Mouse (Mus musculus) kidney, embryonic 14.5 days (tissue): ENCODE results near the gene Socs7. TPM values are rescaled to one million over a fixed set of nuclear protein-coding genes. Genes with fewer than 3 reads are reported as not detected.
A peak's percentile ranks its signal among the peaks of the same experiment; 100 is the strongest.

Experiments
- ATAC-seq: fragments of 200-750 bp; cut with Nextera tagmentation; 2 replicates; pipeline ENCODE4 v1.8.0; 2017; ENCODE audit warnings: moderate number of reproducible peaks, mild to moderate bottlenecking, moderate TSS enrichment, moderate library complexity; ENCODE audit not compliant: low FRiP score, low TSS enrichment
- H3K27ac ChIP-seq: fragments of 300-500 bp; sonication (generic); 2 replicates; pipeline ENCODE4 v1.5.1; 2014; ENCODE audit warnings: low read depth, mild to moderate bottlenecking, low read length, moderate library complexity, mixed read lengths
- H3K27me3 ChIP-seq: fragments of 300-500 bp; sonication (generic); 2 replicates; pipeline ENCODE4 v1.6.1; 2014; ENCODE audit warnings: mild to moderate bottlenecking, low read length; ENCODE audit not compliant: control insufficient read depth, insufficient read depth
- H3K36me3 ChIP-seq: fragments of 300-500 bp; sonication (generic); 2 replicates; pipeline ENCODE4 v1.6.1; 2014; ENCODE audit warnings: low read length, mixed read lengths; ENCODE audit not compliant: control insufficient read depth, insufficient read depth
- H3K4me1 ChIP-seq: fragments of 300-500 bp; sonication (generic); 2 replicates; pipeline ENCODE4 v1.6.1; 2014; ENCODE audit warnings: low read length, mixed read lengths; ENCODE audit not compliant: control insufficient read depth, insufficient read depth
- H3K4me2 ChIP-seq: fragments of 300-500 bp; sonication (generic); replicated peaks from 2 replicates; pipeline ENCODE4 v1.6.1; 2014; ENCODE audit warnings: low read depth, mild to moderate bottlenecking, low read length
- H3K4me3 ChIP-seq: fragments of 300-500 bp; sonication (generic); 2 replicates; pipeline ENCODE4 v1.5.1; 2014; ENCODE audit warnings: mild to moderate bottlenecking, low read length
- H3K9ac ChIP-seq: fragments of 300-500 bp; sonication (generic); 2 replicates; pipeline ENCODE4 v1.6.1; 2014; ENCODE audit warnings: low read depth, mild to moderate bottlenecking, low read length, moderate library complexity
- H3K9me3 ChIP-seq: fragments of 300-500 bp; sonication (generic); 2 replicates; pipeline ENCODE4 v1.6.1; 2016; ENCODE audit warnings: low read length; ENCODE audit not compliant: control insufficient read depth
- WGBS: fragments of 180-500 bp; shearing (Covaris S2); extraction: QIAGEN DNeasy Blood & Tissue Kit; methylation state at CpG from one replicate; pipeline ENCODE4 v1.1.7; 2014; 5-methylcytosine and 5-hydroxymethylcytosine counted together
- polyA plus RNA-seq: library from polyadenylated mRNA; unstranded; fragments of >200 nt; fragmentation: Nextera tagmentation; extraction: Ambion mirVana; gene quantifications from 2 replicates; pipeline ENCODE4 v1.2.1, GENCODE M21; 2014

Socs7 gene
- polyA plus RNA-seq, 1 experiment from 2014 or later: 2.5 TPM

DNA sequence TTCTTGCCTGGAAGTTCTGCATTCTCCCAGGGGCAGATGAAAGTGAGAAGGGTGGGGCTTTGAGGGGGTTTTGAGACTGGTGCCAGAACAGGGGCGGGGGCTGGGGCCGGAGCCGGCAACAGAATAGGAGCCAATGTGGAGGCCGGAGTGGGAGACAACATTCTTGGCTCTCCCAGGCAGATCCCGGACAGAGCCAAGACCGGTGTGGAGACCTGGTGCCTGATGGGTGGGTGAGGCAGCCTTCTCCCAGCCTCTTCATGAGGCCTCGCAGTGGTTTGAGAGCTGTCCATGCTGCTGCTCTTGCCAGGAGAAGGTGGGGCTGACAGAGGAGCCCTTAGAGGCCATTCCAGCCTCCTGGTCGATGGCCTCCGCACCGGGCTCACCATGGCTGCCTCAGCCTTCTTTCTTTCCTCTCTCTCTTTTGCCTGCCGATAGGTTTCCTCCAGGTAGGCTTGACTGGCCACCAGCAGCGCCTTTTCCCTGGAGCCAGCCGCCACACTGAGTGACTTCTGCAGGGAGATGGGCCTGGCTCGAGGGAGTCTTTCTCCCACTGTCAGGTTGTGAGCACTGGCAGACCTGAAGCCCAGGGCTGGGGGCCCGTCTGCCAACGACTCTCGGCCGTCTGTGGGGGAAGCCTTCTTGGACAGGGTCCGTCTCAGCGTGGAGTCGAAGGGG lies 23.9 kb upstream of the Socs7 start:
- Histone ChIP-seq H3K4me2 (no peak overlapping the region; the same call in 1 of the 2 replicates), H3K4me3 (no peak overlapping the region), H3K27ac (peak overlapping the region; percentile 42; the same call in 1 of the 2 replicates), H3K9ac (0 out of 2 replicates have a peak overlapping the region, but pooled peaks have one; percentile 23), H3K36me3 (no peaks in the 10 kb centered on the region), H3K4me1 (no peaks in the 10 kb centered on the region), H3K9me3 (no peaks in the 10 kb centered on the region), H3K27me3 (peaks cover 4% of the 10 kb centered on the region; the same call in 1 of the 2 replicates)
- WGBS: 54% methylated on average over 21 of the region's 21 CpGs
- ATAC-seq: peak; percentile 56

DNA sequence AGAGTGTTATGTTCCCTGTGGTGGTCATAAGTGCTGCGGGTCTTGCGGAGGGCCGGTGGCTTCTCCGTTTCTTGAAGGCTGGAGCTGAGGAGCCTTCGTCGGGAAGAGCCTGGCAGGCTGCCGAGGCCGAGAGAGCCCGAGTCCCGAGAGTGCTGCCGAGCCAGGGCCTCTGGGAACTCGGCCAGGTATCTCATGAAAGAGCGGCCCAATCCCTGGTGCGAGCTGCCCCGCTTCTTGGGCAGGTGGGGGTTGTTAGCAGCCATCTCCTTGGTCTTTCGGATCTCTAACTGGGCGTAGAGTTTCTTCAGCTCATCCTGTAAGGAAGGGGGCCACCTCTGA lies 23.4 kb upstream of the Socs7 start:
- 48% methylated on average over 17 of the region's 17 CpGs for WGBS
- Histone ChIP-seq H3K4me3 (no peak overlapping the region), H3K9ac (0 out of 2 replicates have a peak overlapping the region, but pooled peaks have one; percentile 23)

DNA sequence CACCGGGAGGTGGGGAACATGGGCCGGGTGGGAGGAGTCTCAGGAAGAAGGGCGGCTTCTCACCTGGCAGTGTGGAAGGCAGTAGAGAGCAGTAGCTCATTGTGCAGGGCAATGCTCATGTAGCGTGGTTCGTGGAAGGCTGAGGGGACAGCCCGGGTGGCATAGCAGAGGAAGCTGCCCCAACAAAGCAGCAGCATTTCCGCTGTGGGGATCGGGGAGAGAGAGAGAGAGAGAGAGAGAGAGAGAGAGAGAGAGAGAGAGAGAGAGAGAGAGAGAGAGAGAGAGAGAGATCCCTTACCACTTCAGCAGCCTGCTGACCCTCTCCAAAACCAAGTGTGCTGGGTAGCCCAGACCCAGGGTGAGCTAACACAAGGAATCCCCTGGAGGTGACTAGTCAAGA lies 19.2 kb upstream of the Socs7 start:
- no peak overlapping the region for H3K9ac ChIP-seq
- no peaks in the 10 kb centered on the region for H3K4me1 ChIP-seq
- H3K4me3 ChIP-seq: no peak overlapping the region
- 0 out of 2 replicates have a peak, but pooled peaks cover 4% of the 10 kb centered on the region for H3K27me3 ChIP-seq
- H3K36me3 ChIP-seq: no peaks in the 10 kb centered on the region
- H3K27ac ChIP-seq: no peak overlapping the region
- H3K4me2 ChIP-seq: no peak overlapping the region
- no peak for ATAC-seq
- H3K9me3 ChIP-seq: no peaks in the 10 kb centered on the region
- WGBS: 45% methylated on average over 7 of the region's 8 CpGs

More for the DNA sequence above, 23.4 kb upstream of the Socs7 start:
- peak overlapping the region; percentile 42; the same call in 1 of the 2 replicates for H3K27ac ChIP-seq
- no peak for ATAC-seq
- H3K36me3 ChIP-seq: no peaks in the 10 kb centered on the region
- peak overlapping the region; percentile 21; the same call in 1 of the 2 replicates for H3K4me2 ChIP-seq
- no peaks in the 10 kb centered on the region for H3K9me3 ChIP-seq
- no peaks in the 10 kb centered on the region for H3K4me1 ChIP-seq
- H3K27me3 ChIP-seq: peaks cover 4% of the 10 kb centered on the region; the same call in 1 of the 2 replicates

DNA sequence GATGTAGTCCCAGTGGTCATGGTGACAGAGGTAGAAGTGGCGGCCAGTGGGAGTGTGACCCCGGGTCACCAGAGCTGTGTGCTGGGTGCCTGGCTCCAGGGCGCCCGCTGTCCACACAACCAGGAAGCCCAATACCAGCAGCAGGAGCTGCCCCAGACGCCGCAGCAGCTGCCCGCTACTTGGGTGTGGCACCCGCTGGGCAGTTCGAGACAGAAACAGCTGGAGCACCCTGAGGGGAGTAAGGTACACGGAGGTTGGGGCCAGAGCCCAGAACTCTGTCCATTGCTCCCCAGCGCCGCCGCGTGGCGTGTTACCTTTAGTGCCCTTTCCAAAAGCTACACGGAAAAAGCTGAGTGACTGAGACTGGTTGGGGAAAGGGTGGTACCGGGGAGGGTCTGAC lies 18.7 kb upstream of the Socs7 start:
- no peak overlapping the region for H3K9ac ChIP-seq
- ATAC-seq: no peak
- no peak overlapping the region; the same call in 1 of the 2 replicates for H3K4me2 ChIP-seq
- no peaks in the 10 kb centered on the region for H3K4me1 ChIP-seq
- H3K4me3 ChIP-seq: no peak overlapping the region
- WGBS: 32% methylated on average over 17 of the region's 17 CpGs
- no peaks in the 10 kb centered on the region for H3K36me3 ChIP-seq
- H3K27me3 ChIP-seq: 0 out of 2 replicates have a peak, but pooled peaks cover 3% of the 10 kb centered on the region
- no peak overlapping the region for H3K27ac ChIP-seq
- H3K9me3 ChIP-seq: no peaks in the 10 kb centered on the region

DNA sequence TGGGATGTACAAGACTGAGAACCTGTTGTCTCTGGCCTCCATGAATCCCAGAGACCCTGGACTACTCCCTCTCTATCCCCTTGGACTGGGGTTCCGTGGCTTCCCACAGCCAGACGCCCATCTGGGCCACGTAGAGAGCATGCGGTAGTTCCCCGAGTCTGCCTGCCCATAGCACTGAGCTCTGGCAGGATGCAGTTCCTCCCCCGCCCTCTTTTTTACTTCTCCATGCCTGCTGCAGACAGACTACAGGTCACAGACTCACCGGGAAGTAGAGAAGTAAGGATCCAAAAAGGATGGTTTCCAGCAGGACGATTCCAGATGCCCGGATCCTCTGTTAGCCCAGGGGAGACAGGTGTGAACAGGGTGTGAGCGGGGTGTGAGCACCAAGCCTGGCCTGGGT lies 16.9 kb upstream of the Socs7 start:
- Histone ChIP-seq H3K36me3 (no peaks in the 10 kb centered on the region), H3K9ac (no peak overlapping the region; the same call in 1 of the 2 replicates), H3K9me3 (no peaks in the 10 kb centered on the region), H3K27ac (no peak overlapping the region), H3K4me1 (peaks cover 11% of the 10 kb centered on the region), H3K4me2 (no peak overlapping the region), H3K4me3 (no peak overlapping the region), H3K27me3 (no peaks in the 10 kb centered on the region)
- 70% methylated on average over 10 of the region's 10 CpGs for WGBS
- no peak for ATAC-seq

DNA sequence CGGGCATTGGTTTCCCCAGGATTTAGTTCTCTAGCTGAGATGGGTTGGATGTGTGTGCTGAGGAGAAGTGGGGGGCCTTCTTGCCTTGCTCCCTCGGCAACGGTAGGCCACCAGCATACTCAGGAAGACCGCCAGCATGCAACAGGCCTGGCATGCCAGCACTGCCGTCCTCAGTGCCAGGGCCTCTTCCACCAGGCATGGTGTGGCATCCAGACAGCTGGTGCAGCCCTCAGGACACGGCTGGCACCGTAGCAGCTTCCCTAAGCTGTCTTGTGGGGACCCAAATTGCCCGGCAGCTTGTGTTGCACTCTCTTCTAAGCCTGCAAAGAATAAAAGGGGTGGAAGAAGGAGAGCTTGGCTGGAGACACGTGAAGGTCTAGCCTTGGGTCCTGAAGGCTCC lies 16.0 kb upstream of the Socs7 start:
- peaks cover 13% of the 10 kb centered on the region for H3K4me1 ChIP-seq
- WGBS: 85% methylated on average over 9 of the region's 9 CpGs
- no peak overlapping the region for H3K9ac ChIP-seq
- no peaks in the 10 kb centered on the region for H3K9me3 ChIP-seq
- no peak overlapping the region for H3K4me3 ChIP-seq
- H3K4me2 ChIP-seq: no peak overlapping the region
- H3K27me3 ChIP-seq: no peaks in the 10 kb centered on the region
- ATAC-seq: no peak
- no peak overlapping the region for H3K27ac ChIP-seq
- no peaks in the 10 kb centered on the region for H3K36me3 ChIP-seq

DNA sequence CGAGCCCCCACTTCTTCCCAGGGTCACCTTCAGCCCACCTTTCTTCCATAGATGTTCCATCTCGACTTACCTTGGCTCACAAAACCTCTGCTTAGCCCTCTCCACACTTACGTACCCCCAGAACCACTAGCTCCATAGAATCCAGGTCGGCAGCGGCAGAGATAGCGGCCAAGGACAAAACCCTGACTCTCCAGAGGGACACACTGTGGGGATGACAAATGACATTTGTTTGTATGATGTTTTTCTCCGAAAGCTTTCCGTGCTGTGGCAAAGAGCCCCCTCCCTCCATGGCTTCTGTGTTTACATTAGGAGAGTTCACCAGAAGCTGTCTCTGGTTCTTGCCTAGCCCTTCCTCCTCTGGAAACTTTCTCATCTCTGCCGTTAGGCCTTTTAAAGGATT lies 15.1 kb upstream of the Socs7 start:
- Histone ChIP-seq H3K4me2 (no peak overlapping the region), H3K27me3 (no peaks in the 10 kb centered on the region), H3K9me3 (no peaks in the 10 kb centered on the region), H3K4me1 (peaks cover 13% of the 10 kb centered on the region), H3K9ac (no peak overlapping the region), H3K27ac (no peak overlapping the region), H3K4me3 (no peak overlapping the region), H3K36me3 (no peaks in the 10 kb centered on the region)
- ATAC-seq: no peak
- WGBS: 83% methylated on average over 9 of the region's 9 CpGs

DNA sequence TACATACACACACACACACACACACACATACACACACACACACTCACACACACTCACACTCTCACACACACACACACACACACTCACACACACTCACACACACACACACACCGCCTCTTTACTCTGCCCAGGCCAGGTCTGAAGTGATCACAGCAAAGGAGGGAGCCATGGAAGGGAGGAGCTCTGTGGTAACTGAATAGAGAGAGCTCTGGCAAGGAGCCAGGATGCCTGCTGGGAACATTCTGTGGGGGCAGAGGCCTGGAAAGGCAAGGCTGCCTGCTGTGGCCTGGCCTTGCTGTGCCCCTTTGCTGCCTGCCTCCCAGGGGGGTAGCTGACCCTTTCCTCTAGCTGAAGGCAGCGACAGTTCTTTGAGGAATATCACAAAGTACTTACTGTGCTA lies 12.3 kb upstream of the Socs7 start:
- ATAC-seq: peak; percentile 73
- peaks cover 13% of the 10 kb centered on the region for H3K4me1 ChIP-seq
- no peaks in the 10 kb centered on the region for H3K9me3 ChIP-seq

DNA sequence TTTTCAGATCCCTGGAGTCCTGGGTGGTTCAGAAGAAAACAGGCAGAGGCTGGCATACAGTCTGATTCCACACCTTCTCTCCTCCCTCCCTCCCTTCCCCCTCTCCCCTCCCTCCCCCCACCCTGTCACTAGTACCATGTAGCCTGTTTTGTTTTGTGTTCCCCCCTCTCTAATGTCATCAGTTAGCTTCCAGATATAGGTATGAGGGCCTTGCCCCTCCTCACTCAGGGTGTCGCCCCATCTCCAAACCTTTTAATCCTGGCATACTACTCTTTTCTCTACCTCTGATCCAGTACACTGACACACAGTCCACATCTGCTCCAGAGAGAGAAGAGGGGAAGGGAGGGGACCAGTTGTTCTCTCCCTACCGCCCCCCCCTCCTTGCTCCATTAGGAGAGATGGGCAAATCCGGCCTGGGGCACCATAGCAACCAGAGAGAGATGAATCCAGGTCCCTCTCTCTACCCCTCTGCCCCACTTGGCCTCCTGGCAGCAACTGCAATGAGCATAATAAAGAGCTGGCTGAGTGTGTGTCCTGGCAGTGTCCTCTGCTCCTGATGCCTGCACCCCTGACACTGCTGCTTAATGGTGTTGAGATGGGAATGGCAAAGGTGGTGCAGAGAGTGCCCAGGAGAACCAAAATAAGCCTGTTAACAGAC lies 10.2 kb upstream of the Socs7 start, which contains the start of gene Gpr179:
Gpr179 (minus strand) TSS at position 51 of the 658 bp plus-strand sequence.
- Histone ChIP-seq H3K9me3 (no peaks in the 10 kb centered on the region), H3K9ac (no peak within 1 kb of the TSS), H3K4me1 (peaks cover 13% of the 10 kb centered on the region), H3K36me3 (no peaks in the 10 kb centered on the region), H3K27me3 (no peaks in the 10 kb centered on the region), H3K27ac (no peak within 1 kb of the TSS), H3K4me3 (no peak within 1 kb of the TSS), H3K4me2 (no peak within 1 kb of the TSS)
- 79% methylated on average over 3 of the region's 3 CpGs for WGBS
- no peak for ATAC-seq

More for the DNA sequence above, 12.3 kb upstream of the Socs7 start:
- Histone ChIP-seq H3K36me3 (no peaks in the 10 kb centered on the region), H3K4me3 (no peak overlapping the region), H3K9ac (no peak overlapping the region), H3K27me3 (no peaks in the 10 kb centered on the region), H3K27ac (peak overlapping the region; percentile 52; the same call in 1 of the 2 replicates), H3K4me2 (no peak overlapping the region)
- 28% methylated on average over 2 of the region's 2 CpGs for WGBS
